Mouse (Mus musculus) cortical plate, adult 2 months (tissue): ENCODE data around the gene Gm9044.
"Not testable (repeated sequence)": the region's sequence is repeated elsewhere in the genome, so short reads cannot be mapped to it uniquely, and the experiment has no call there.

Experiments
- CTCF ChIP-seq: fragments of 200-500 bp; IDR thresholded peaks from 2 replicates; pipeline ENCODE4 v1.5.1; 2011; ENCODE audit warnings: mild to moderate bottlenecking, control low read depth, low read length; ENCODE audit not compliant: insufficient read depth; ENCODE audit errors: extremely low read depth
- POLR2A ChIP-seq: fragments of 200-500 bp; IDR thresholded peaks from 2 replicates; pipeline ENCODE4 v1.6.1; 2011; ENCODE audit warnings: mild to moderate bottlenecking, low read length, control low read depth; ENCODE audit not compliant: insufficient read depth; ENCODE audit errors: extremely low read depth

DNA sequence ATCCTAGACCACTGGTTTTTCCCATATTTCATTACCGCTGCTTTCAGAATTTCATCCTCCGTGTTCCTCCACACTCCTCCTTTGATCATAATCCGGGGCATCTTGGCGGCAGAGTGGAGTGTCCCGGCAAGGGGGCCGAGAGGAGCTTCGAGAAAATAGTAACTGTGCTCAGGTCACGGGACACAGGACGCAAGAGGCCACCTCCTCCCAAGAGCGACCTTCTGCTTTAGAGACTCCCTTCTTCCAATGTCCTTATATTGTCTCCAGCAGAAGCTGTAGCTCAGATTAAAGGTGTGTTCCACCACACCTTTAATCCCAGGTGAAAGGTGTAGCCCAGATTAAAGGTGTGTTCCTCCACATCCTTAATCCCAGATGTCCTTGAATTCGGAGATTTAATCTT lies 21.8 kb upstream of the Gm9044 start, which contains the start of gene Gm9049:
- not testable (repeated sequence) for TF ChIP-seq CTCF, POLR2A
